Mouse (Mus musculus): Measurements from ENCODE around the gene Mid1. TPM values are rescaled to one million over a fixed set of nuclear protein-coding genes. Genes with fewer than 3 reads are reported as not detected.

Gene Mid1
- polyA plus RNA-seq, 1 experiment from 2014 or later, result 1.2 TPM

DNA sequence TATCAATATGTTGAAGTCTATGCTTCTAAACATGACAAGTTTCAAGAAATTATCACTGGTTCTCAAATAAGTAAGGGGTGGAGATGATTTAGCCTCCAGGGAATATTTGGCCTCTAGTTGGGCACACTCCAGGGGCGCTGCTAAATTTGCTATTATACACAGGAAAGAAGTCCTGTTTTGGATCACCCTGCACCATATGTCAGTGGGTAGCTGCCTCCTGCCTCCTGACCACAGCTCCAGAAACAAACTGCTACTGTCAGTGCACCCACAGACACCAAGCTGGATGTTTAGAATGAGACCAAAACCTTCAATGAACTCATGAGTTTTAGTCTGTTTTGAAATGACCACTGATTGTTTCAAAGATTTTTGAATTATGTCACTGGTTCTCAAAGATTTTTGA is 128.7 kb downstream of the Mid1 start:
- no peak for ATAC-seq (ENCODE audit: insufficient read depth)
- no peak overlapping the region for H3K27ac ChIP-seq (replicated peaks)
- H3K4me3 ChIP-seq (replicated peaks), result no peak overlapping the region
- H3K9ac ChIP-seq, result no peak overlapping the region
- no peaks in the 10 kb centered on the region for H3K27me3 ChIP-seq
- H3K4me2 ChIP-seq, result no peak overlapping the region
- no peaks in the 10 kb centered on the region for H3K4me1 ChIP-seq (replicated peaks)
- H3K36me3 ChIP-seq (replicated peaks), result no peaks in the 10 kb centered on the region
- WGBS (ENCODE audit: insufficient replicate concordance), result 43% methylated on average over 1 of the region's 1 CpGs
- H3K9me3 ChIP-seq (replicated peaks), result no peaks in the 10 kb centered on the region

DNA sequence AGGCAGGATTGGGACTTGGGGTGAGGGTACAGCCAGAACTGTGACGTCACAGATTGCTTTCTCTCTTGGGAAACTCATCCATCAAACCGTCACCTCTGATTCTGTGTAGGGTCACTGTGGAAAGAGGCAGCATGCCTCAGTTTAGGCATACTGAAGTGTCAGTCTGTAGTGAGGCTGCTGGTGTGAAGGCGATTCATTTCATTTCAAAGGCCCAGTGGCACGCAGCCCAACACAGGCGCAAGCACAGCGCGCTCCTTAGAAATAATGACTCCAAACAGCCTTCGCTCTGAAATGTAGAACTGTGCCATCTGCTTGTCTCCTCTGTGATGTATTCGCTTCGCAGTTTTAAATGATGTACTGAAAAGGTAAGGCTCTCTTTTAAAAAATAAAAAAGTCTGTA is 141.9 kb downstream of the Mid1 start:
- no peak for ATAC-seq (ENCODE audit: insufficient read depth)
- H3K9me3 ChIP-seq (replicated peaks), result no peaks in the 10 kb centered on the region
- WGBS (ENCODE audit: insufficient replicate concordance), result 61% methylated on average over 10 of the region's 10 CpGs
- H3K27ac ChIP-seq (replicated peaks), result no peak overlapping the region
- H3K4me3 ChIP-seq (replicated peaks), result no peak overlapping the region
- H3K36me3 ChIP-seq (replicated peaks), result no peaks in the 10 kb centered on the region
- no peaks in the 10 kb centered on the region for H3K27me3 ChIP-seq
- no peak overlapping the region for H3K9ac ChIP-seq
- no peak overlapping the region for H3K4me2 ChIP-seq
- no peaks in the 10 kb centered on the region for H3K4me1 ChIP-seq (replicated peaks)

DNA sequence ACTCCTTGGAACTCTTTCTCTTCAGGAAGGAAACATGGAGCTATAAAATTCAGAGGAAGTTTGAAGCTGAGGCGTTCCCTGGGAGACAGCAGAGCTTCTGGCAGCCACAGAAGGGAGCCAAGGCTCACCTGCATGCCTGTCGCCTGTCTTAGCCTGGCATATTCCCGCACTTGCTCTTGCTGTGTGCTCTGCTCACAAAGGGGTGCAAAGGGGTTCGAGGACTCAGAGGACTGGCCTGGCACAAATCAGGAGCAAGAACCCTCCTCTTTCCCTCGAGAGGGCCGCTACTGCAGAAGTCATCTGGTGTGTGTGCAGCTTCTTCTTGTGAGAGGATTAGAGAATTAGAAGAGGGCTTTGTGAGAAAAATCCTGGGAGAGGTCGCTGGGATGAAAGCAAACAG is 142.7 kb downstream of the Mid1 start:
- no peak overlapping the region for H3K4me3 ChIP-seq (replicated peaks)
- 35% methylated on average over 7 of the region's 7 CpGs for whole genome bisulfite sequencing (ENCODE audit: insufficient replicate concordance)

DNA sequence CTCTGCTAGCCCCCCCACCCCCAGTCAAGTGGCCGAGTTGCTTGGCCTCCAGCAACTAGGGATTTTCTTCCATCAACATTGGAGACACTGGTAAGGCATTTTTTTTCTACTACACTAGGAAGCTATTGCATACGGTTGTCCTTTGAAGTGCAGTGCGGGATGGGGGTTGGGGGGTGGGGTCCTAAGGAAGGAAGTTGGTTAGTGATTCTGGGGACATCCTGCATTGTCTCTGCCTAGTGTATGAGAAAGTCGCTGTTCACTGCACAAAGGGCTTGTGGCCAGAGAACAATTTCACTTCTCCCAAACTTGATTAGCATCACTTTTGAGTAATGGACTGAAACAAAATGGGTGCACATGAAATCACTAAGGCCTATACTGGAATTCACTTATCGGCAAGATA is 143.1 kb downstream of the Mid1 start:
- H3K9me3 ChIP-seq (replicated peaks), result no peaks in the 10 kb centered on the region
- no peak overlapping the region for H3K4me3 ChIP-seq (replicated peaks)
- no peak overlapping the region for H3K4me2 ChIP-seq
- no peak for ATAC-seq (ENCODE audit: insufficient read depth)
- no peaks in the 10 kb centered on the region for H3K27me3 ChIP-seq
- H3K9ac ChIP-seq, result no peak overlapping the region
- H3K4me1 ChIP-seq (replicated peaks), result no peaks in the 10 kb centered on the region
- H3K36me3 ChIP-seq (replicated peaks), result no peaks in the 10 kb centered on the region
- WGBS (ENCODE audit: insufficient replicate concordance), result 31% methylated on average over 5 of the region's 5 CpGs
- H3K27ac ChIP-seq (replicated peaks), result no peak overlapping the region

More for the DNA sequence above, 142.7 kb downstream of the Mid1 start:
- no peak overlapping the region for H3K4me2 ChIP-seq
- no peaks in the 10 kb centered on the region for H3K36me3 ChIP-seq (replicated peaks)
- no peak overlapping the region for H3K27ac ChIP-seq (replicated peaks)
- H3K9ac ChIP-seq, result no peak overlapping the region
- ATAC-seq (ENCODE audit: insufficient read depth), result no peak
- no peaks in the 10 kb centered on the region for H3K9me3 ChIP-seq (replicated peaks)
- no peaks in the 10 kb centered on the region for H3K27me3 ChIP-seq
- H3K4me1 ChIP-seq (replicated peaks), result no peaks in the 10 kb centered on the region

DNA sequence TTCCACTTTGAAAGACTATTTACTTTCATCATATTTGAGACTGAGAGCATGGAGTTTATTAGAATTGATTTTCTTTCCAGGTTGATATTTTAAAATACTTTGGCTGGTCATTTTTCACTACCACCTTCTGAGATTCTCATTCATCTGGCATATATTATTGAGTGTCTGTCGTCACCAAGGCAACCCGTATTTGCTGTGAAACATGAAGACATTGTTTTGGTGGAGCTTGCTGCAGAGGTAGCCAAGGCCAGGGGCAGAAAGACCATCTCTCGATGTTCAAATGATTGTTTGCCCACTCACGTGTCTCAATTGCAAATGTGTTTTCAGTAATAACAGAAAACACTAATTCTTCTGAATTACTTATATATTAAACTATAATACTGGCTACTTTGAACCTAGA is 145.1 kb downstream of the Mid1 start:
- H3K9ac ChIP-seq, result no peak overlapping the region
- H3K27me3 ChIP-seq, result no peaks in the 10 kb centered on the region
- no peaks in the 10 kb centered on the region for H3K4me1 ChIP-seq (replicated peaks)
- WGBS (ENCODE audit: insufficient replicate concordance), result 49% methylated on average over 4 of the region's 4 CpGs
- H3K36me3 ChIP-seq (replicated peaks), result no peaks in the 10 kb centered on the region
- no peaks in the 10 kb centered on the region for H3K9me3 ChIP-seq (replicated peaks)
- no peak overlapping the region for H3K4me2 ChIP-seq
- ATAC-seq (ENCODE audit: insufficient read depth), result no peak
- H3K4me3 ChIP-seq (replicated peaks), result no peak overlapping the region
- H3K27ac ChIP-seq (replicated peaks), result no peak overlapping the region

DNA sequence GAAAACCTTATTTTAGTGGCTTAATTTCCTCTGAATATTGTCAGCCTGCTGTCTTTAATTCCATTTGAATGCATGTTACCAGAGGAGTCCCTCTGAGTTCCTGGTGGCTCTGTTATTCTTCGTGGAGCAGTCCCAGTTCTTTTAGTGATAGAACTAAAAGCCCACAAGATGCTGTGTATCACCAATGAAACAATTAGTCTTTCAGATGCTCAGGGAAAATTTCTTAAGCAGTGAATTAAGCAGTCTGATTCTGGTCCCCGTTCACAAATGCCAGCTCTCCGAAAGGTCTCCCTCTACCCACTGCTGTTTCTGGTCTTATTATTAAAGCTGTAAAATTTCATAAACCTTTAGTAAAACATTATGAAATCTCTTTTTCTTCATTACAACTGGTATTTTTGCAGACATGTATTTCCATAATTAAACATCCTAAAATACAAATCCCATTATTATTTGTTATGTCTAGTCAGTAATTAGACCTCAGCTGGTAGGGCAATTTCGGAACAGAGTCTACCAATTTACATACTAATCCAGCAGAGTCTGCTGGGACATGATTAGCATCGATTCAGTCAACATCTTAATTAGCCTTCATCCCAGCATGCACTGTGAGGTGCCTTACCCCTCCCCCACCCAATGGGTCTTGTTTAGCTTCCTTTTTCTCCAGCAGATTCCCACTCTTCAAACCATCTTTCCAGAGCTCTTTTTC is 153.1 kb downstream of the Mid1 start:
- 55% methylated on average over 5 of the region's 5 CpGs for WGBS (ENCODE audit: insufficient replicate concordance)
- no peak overlapping the region for H3K27ac ChIP-seq (replicated peaks)
- no peaks in the 10 kb centered on the region for H3K4me1 ChIP-seq (replicated peaks)
- ATAC-seq (ENCODE audit: insufficient read depth), result no peak
- H3K9ac ChIP-seq, result no peak overlapping the region
- H3K4me3 ChIP-seq (replicated peaks), result no peak overlapping the region
- H3K9me3 ChIP-seq (replicated peaks), result no peaks in the 10 kb centered on the region
- no peaks in the 10 kb centered on the region for H3K36me3 ChIP-seq (replicated peaks)
- H3K27me3 ChIP-seq, result no peaks in the 10 kb centered on the region
- no peak overlapping the region for H3K4me2 ChIP-seq

DNA sequence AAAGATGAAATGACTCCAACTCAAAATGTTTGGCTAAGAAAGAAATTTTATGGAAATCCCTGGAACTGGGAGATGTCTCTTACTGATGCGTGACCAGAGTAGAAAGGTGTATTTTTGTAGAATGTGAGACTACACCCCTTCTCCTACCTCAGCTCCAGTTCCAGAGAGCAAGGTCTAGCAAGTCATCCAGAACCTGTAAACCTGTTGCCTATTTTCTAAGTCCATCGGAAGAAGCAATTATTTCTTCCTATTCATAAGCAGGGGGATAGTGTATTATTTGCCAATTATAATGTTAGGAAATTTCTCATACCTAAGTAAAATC is 153.6 kb downstream of the Mid1 start:
- no peak for ATAC-seq (ENCODE audit: insufficient read depth)
- no peaks in the 10 kb centered on the region for H3K4me1 ChIP-seq (replicated peaks)
- no peaks in the 10 kb centered on the region for H3K27me3 ChIP-seq
- no peak overlapping the region for H3K27ac ChIP-seq (replicated peaks)
- no peak overlapping the region for H3K9ac ChIP-seq
- WGBS (ENCODE audit: insufficient replicate concordance), result 74% methylated on average over 2 of the region's 2 CpGs
- H3K36me3 ChIP-seq (replicated peaks), result no peaks in the 10 kb centered on the region
- no peaks in the 10 kb centered on the region for H3K9me3 ChIP-seq (replicated peaks)
- no peak overlapping the region for H3K4me2 ChIP-seq
- H3K4me3 ChIP-seq (replicated peaks), result no peak overlapping the region

DNA sequence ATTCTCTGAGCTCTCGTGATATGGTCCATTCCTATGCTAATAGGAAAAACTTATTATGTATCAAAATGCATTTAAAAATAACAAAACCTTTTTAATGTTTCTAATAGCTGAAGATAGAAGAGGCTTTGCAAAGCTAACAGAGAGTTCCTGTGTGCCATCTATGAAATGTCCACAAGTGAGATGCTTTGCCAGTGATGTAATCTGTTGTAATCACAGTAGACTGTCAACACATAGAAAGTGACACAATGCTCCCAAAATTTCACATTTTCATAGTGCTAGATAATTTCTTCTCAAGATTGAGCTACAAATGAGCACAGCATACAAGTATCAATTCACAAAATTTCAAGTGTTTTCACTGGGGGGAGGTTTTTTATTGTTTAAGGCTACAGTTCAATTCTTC is 158.3 kb downstream of the Mid1 start:
- Histone ChIP-seq H3K27ac (replicated peaks) (no peak overlapping the region), H3K4me3 (replicated peaks) (no peak overlapping the region), H3K4me2 (no peak overlapping the region), H3K9ac (no peak overlapping the region), H3K27me3 (no peaks in the 10 kb centered on the region), H3K36me3 (replicated peaks) (no peaks in the 10 kb centered on the region), H3K4me1 (replicated peaks) (no peaks in the 10 kb centered on the region), H3K9me3 (replicated peaks) (no peaks in the 10 kb centered on the region)
- 50% methylated on average over 1 of the region's 1 CpGs for WGBS (ENCODE audit: insufficient replicate concordance)
- ATAC-seq (ENCODE audit: insufficient read depth), result no peak

DNA sequence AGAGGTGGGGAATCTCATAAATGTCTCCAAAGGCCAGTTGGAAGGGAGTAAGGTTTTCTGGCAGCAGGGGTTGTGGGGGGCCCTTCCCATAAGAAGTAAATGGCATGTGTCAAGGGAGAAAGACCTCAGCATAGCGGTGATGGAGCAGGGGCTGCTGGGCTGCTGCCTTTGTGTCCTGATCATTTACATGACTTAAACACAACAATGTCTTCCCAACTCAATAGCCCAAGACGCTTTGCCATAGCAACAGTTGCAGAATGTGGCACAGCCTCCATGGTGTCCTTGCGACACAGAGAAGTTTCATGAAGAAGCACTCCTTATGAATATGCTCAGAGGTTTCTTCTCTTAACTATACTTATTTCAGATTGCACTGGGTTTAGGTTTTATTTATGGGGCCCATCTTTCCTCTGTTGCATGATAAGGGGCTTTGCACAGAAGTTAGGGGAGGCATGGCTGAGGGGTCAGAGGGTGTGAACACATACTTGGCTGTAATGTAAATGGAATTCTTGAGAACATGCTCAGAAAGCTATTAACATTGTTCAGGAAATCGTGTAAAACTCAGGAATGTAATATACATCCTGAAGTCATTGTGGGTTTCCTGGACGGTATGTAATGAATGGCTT is 159.3 kb downstream of the Mid1 start:
- Histone ChIP-seq H3K9me3 (replicated peaks) (no peaks in the 10 kb centered on the region), H3K27me3 (no peaks in the 10 kb centered on the region), H3K27ac (replicated peaks) (no peak overlapping the region), H3K4me2 (no peak overlapping the region), H3K9ac (no peak overlapping the region), H3K4me1 (replicated peaks) (no peaks in the 10 kb centered on the region), H3K4me3 (replicated peaks) (no peak overlapping the region), H3K36me3 (replicated peaks) (no peaks in the 10 kb centered on the region)
- no peak for ATAC-seq (ENCODE audit: insufficient read depth)
- WGBS (ENCODE audit: insufficient replicate concordance), result 43% methylated on average over 5 of the region's 5 CpGs

DNA sequence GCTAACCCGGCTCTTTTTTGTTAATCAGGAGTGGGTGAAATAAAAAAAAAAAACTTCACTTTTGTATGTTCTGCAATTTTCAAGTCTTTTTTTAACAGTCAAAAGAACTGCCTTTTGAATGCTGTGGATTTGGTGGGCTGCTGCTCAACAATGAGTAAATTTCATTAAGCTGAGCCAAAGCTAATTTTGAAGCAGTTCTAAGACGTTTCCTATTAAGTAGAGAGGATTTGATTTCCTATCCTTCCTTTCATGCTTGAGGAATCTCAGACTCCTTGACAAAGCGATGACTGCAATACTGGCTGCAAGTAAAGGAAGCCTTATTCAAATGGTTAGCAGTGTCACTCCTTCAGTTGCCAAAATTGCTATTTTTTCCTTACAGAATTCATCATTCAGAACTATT is 161.2 kb downstream of the Mid1 start:
- Histone ChIP-seq H3K4me2 (no peak overlapping the region), H3K4me1 (replicated peaks) (no peaks in the 10 kb centered on the region), H3K4me3 (replicated peaks) (no peak overlapping the region), H3K9ac (no peak overlapping the region), H3K27ac (replicated peaks) (no peak overlapping the region), H3K27me3 (no peaks in the 10 kb centered on the region), H3K36me3 (replicated peaks) (no peaks in the 10 kb centered on the region), H3K9me3 (replicated peaks) (no peaks in the 10 kb centered on the region)
- WGBS (ENCODE audit: insufficient replicate concordance), result 55% methylated on average over 3 of the region's 3 CpGs
- no peak for ATAC-seq (ENCODE audit: insufficient read depth)

DNA sequence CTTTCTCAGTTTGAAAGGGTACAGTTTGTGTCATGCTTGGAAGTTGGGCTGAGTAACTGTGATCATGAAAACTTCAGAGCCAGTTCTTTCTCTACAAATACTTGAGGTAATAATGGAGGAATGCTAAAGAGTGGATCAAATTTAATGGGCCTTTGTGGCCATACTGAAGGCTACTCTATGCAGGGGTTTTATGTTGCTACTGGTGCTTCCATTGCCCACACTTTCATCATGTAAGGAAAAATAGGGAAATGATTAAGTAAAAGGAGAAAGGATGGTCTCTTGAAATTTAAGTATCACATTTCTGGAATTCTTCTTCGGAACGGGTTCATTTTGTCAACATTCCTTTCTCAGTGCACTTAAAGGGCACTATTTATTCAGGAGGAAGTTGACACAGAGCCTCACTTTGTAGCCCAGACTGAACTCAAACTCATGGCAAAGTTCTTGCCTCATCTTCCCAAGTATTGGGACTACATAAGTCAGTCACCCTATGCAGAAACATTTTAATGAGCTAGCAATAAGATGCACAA is 176.3 kb downstream of the Mid1 start:
- WGBS (ENCODE audit: insufficient replicate concordance), result 48% methylated on average over 2 of the region's 2 CpGs
- H3K4me2 ChIP-seq, result no peak overlapping the region
- ATAC-seq (ENCODE audit: insufficient read depth), result no peak
- no peaks in the 10 kb centered on the region for H3K4me1 ChIP-seq (replicated peaks)
- H3K9me3 ChIP-seq (replicated peaks), result no peaks in the 10 kb centered on the region
- H3K9ac ChIP-seq, result no peak overlapping the region
- no peak overlapping the region for H3K4me3 ChIP-seq (replicated peaks)
- H3K36me3 ChIP-seq (replicated peaks), result no peaks in the 10 kb centered on the region
- 0 out of 2 replicates have a peak, but pooled peaks cover 5% of the 10 kb centered on the region for H3K27me3 ChIP-seq
- H3K27ac ChIP-seq (replicated peaks), result no peak overlapping the region

DNA sequence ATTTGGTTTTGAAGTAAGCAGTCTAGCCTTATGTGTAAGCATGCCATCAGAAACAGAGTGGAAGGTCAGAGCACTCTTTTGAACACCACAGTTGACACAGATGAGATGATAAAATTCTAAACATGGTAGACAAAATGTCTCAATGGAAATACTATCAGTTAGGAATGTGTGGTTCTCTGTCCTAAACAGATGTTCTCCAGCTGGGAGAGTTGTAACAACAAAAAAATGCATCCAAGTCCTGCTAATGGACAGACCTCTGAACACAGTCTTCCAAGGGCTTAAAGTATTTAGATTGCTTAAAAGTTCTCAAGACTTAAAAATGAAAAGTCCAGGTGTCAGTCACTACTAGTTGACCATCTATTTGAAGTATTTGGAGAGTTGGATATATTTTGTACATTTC is 177.4 kb downstream of the Mid1 start:
- Histone ChIP-seq H3K27ac (replicated peaks) (no peak overlapping the region), H3K4me3 (replicated peaks) (no peak overlapping the region), H3K36me3 (replicated peaks) (no peaks in the 10 kb centered on the region), H3K9me3 (replicated peaks) (no peaks in the 10 kb centered on the region), H3K9ac (no peak overlapping the region), H3K4me2 (no peak overlapping the region), H3K27me3 (0 out of 2 replicates have a peak, but pooled peaks cover 5% of the 10 kb centered on the region), H3K4me1 (replicated peaks) (no peaks in the 10 kb centered on the region)
- ATAC-seq (ENCODE audit: insufficient read depth), result no peak

All from liver, embryonic 15.5 days (tissue).